Mouse (Mus musculus): ENCODE results near the gene Srd5a1.

GRCm38 (mm10) chr13:69532101-69532892 is 78.9 kb downstream of the Srd5a1 start:
- no peak for TF ChIP-seq CTCF (IDR thresholded peaks at IDR 0.05; ENCODE audit: low read depth, low read length)
- TF ChIP-seq POLR2A (IDR thresholded peaks at IDR 0.05; ENCODE audit: extremely low read depth, insufficient read depth, low read length) = no peak
